Mouse (Mus musculus) hematopoietic stem cell, adult 5-6 weeks (primary cell): ENCODE data around the gene Eri3. TPM values are rescaled to one million over a fixed set of nuclear protein-coding genes. Genes with fewer than 3 reads are reported as not detected.

Source experiments
- ATAC-seq, 2 experiments: fragments of 125-278 bp in 1 of 2; replicated peaks in 1 of 2; 2 replicates each; pipeline ENCODE4 v1.8.0; 2016 to 2017; ENCODE audit warnings: inconsistent platforms in 2 of 2, mild to moderate bottlenecking in 2 of 2, moderate number of reproducible peaks in 2 of 2, low read depth in 1 of 2, moderate TSS enrichment in 1 of 2; ENCODE audit not compliant: low FRiP score in 2 of 2, poor library complexity in 2 of 2, severe bottlenecking in 2 of 2, insufficient read depth in 1 of 2, low TSS enrichment in 1 of 2
- total RNA-seq: library from RNA; stranded (forward); fragments of 172-1452, 232-1000 nt; gene quantifications from 2 replicates; pipeline ENCODE4 v1.2.3, GENCODE M21; 2017

Eri3 gene
- total RNA-seq: 28.2 and 50.3 TPM in 2 replicates

GRCm38 (mm10) chr4:117550140-117550851, at the start of gene Eri3:
Gene Eri3, plus strand, starts transcription at chr4:117550365.
- ATAC-seq: peak; percentile 99 to 100

- ATAC-seq: no peak
Measured at GRCm38 (mm10) chr4:117518246-117518645, 31.9 kb upstream of the Eri3 start.

GRCm38 (mm10) chr4:117521350-117521749, 28.8 kb upstream of the Eri3 start:
- no peak for ATAC-seq

- no peak for ATAC-seq
Measured at GRCm38 (mm10) chr4:117525990-117526389, 24.2 kb upstream of the Eri3 start.

- no peak for ATAC-seq
Measured at GRCm38 (mm10) chr4:117527116-117527899, 22.9 kb upstream of the Eri3 start.

GRCm38 (mm10) chr4:117527952-117528351, 22.2 kb upstream of the Eri3 start:
- ATAC-seq: peak; percentile 91

GRCm38 (mm10) chr4:117529843-117530242, 20.3 kb upstream of the Eri3 start:
- ATAC-seq: no peak

- peak; percentile 47 to 66; a peak in 3 of 4 replicates for ATAC-seq
Measured at GRCm38 (mm10) chr4:117535496-117536200, 14.5 kb upstream of the Eri3 start.

- ATAC-seq: no peak
Measured at GRCm38 (mm10) chr4:117537002-117537401, 13.2 kb upstream of the Eri3 start.

- ATAC-seq: no peak
Measured at GRCm38 (mm10) chr4:117539329-117539980, 10.7 kb upstream of the Eri3 start.

GRCm38 (mm10) chr4:117540571-117540970, 9.6 kb upstream of the Eri3 start:
- no peak for ATAC-seq

GRCm38 (mm10) chr4:117545448-117545847, 4.7 kb upstream of the Eri3 start:
- ATAC-seq: no peak

GRCm38 (mm10) chr4:117546616-117547015, 3.5 kb upstream of the Eri3 start:
- no peak for ATAC-seq

GRCm38 (mm10) chr4:117549576-117549975, 589 bp upstream of the Eri3 start:
- no peak for ATAC-seq

GRCm38 (mm10) chr4:117551144-117552000, 1.2 kb downstream of the Eri3 start:
- no peak for ATAC-seq

GRCm38 (mm10) chr4:117555495-117555894, 5.3 kb downstream of the Eri3 start:
- ATAC-seq: no peak

GRCm38 (mm10) chr4:117556372-117556771, 6.2 kb downstream of the Eri3 start:
- ATAC-seq: no peak
